Comparison of ENCODE assay signal across 18 mouse cellular contexts in the genomic region with DNA sequence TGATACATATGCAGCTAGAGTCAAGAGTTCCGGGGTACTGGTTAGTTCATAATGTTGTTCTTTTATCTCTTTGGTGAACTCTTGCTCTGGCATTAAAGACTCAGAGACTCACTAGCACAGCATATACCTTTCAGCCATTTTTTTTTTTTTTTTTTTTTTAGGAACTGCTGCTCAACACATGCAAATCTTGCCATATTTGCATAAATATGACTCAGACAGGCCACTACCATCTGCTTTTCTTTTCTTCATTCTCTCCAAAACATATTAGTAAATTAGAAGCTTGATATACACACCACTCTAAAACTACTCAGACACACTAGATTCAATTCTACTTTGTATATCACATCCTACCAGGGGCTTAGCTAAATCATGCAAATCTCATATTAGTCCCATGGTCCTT.
DNase-seq lines count a peak whose midpoint lies in the region; ATAC-seq lines count a peak whose summit lies in the region.
"Had no signal": no experiment of that assay in that cellular context is flagged by ENCODE, and none has a peak within 500 bp of the region (broad histone marks: within the 10 kb centered on the region; RNA-seq: fewer than 3 reads in every experiment).

No protein-coding gene starts in this region.

- no peak overlapping the region for H3K27ac ChIP-seq in forebrain, embryonic 15.5 days (replicated peaks)
- no peak overlapping the region for H3K27ac ChIP-seq in forebrain, embryonic 14.5 days (ENCODE audit: low read depth, low read length)
- H3K27ac ChIP-seq in midbrain, embryonic 14.5 days (replicated peaks; ENCODE audit: low read depth, low read length) = no peak overlapping the region
- no peak overlapping the region for H3K27ac ChIP-seq in midbrain, embryonic 16.5 days (ENCODE audit: low read length)
- H3K27ac ChIP-seq: embryonic facial prominence, embryonic 10.5 days; heart, embryonic 13.5 days; hindbrain, embryonic 15.5 days had no signal

- 90% methylated on average over 1 of the region's 1 CpGs for WGBS in forebrain, embryonic 15.5 days
- WGBS in forebrain, embryonic 14.5 days = 100% methylated on average over 1 of the region's 1 CpGs
- WGBS in midbrain, embryonic 14.5 days = 100% methylated on average over 1 of the region's 1 CpGs
- 92% methylated on average over 1 of the region's 1 CpGs for WGBS in midbrain, embryonic 16.5 days

- peak; percentile 35; the same call in 1 of the 2 replicates for ATAC-seq in forebrain, embryonic 15.5 days (replicated peaks)
- no peak for ATAC-seq in forebrain, embryonic 14.5 days
- ATAC-seq in midbrain, embryonic 14.5 days (ENCODE audit: low FRiP score, low TSS enrichment) = no peak
- no peak for ATAC-seq in midbrain, embryonic 16.5 days
- ATAC-seq: activated CD4-positive, CD25-positive, alpha-beta regulatory T cell, adult 4 months; Patski had no signal

- H3K27me3 ChIP-seq in forebrain, embryonic 15.5 days = no peaks in the 10 kb centered on the region
- no peaks in the 10 kb centered on the region for H3K27me3 ChIP-seq in forebrain, embryonic 14.5 days (replicated peaks; ENCODE audit: control insufficient read depth, insufficient read depth, low read length)
- no peaks in the 10 kb centered on the region for H3K27me3 ChIP-seq in midbrain, embryonic 14.5 days (ENCODE audit: control insufficient read depth, insufficient read depth, low read length)
- no peaks in the 10 kb centered on the region for H3K27me3 ChIP-seq in midbrain, embryonic 16.5 days (ENCODE audit: control insufficient read depth, insufficient read depth, low read depth, low read length)
- H3K27me3 ChIP-seq: heart, embryonic 13.5 days; hindbrain, embryonic 15.5 days; Patski had no signal

- H3K36me3 ChIP-seq in forebrain, embryonic 15.5 days = no peaks in the 10 kb centered on the region
- H3K36me3 ChIP-seq in forebrain, embryonic 14.5 days (ENCODE audit: control insufficient read depth, insufficient read depth, low read length) = no peaks in the 10 kb centered on the region
- no peaks in the 10 kb centered on the region for H3K36me3 ChIP-seq in midbrain, embryonic 14.5 days (ENCODE audit: control insufficient read depth, insufficient read depth, low read length)
- no peaks in the 10 kb centered on the region for H3K36me3 ChIP-seq in midbrain, embryonic 16.5 days (ENCODE audit: control insufficient read depth, insufficient read depth, low read length)
- H3K36me3 ChIP-seq: embryonic facial prominence, embryonic 10.5 days; heart, embryonic 13.5 days; hindbrain, embryonic 15.5 days had no signal

- H3K9me3 ChIP-seq in forebrain, embryonic 15.5 days = no peaks in the 10 kb centered on the region
- no peaks in the 10 kb centered on the region for H3K9me3 ChIP-seq in forebrain, embryonic 14.5 days (replicated peaks; ENCODE audit: control insufficient read depth, low read length)
- no peaks in the 10 kb centered on the region for H3K9me3 ChIP-seq in midbrain, embryonic 14.5 days (ENCODE audit: control insufficient read depth, low read length)
- no peaks in the 10 kb centered on the region for H3K9me3 ChIP-seq in midbrain, embryonic 16.5 days (replicated peaks; ENCODE audit: control insufficient read depth, low read length, poor library complexity, severe bottlenecking)
- H3K9me3 ChIP-seq: embryonic facial prominence, embryonic 10.5 days; heart, embryonic 13.5 days; hindbrain, embryonic 15.5 days had no signal

- H3K4me1 ChIP-seq in forebrain, embryonic 15.5 days = no peaks in the 10 kb centered on the region
- no peaks in the 10 kb centered on the region for H3K4me1 ChIP-seq in forebrain, embryonic 14.5 days (ENCODE audit: control insufficient read depth, insufficient read depth, low read length)
- no peaks in the 10 kb centered on the region for H3K4me1 ChIP-seq in midbrain, embryonic 14.5 days (ENCODE audit: control insufficient read depth, insufficient read depth, low read length)
- no peaks in the 10 kb centered on the region for H3K4me1 ChIP-seq in midbrain, embryonic 16.5 days (ENCODE audit: control insufficient read depth, insufficient read depth, low read length)
- H3K4me1 ChIP-seq: hindbrain, embryonic 15.5 days had no signal

- H3K4me2 ChIP-seq in forebrain, embryonic 15.5 days (replicated peaks) = no peak overlapping the region
- H3K4me2 ChIP-seq in forebrain, embryonic 14.5 days (ENCODE audit: low read length) = no peak overlapping the region
- H3K4me2 ChIP-seq in midbrain, embryonic 14.5 days (ENCODE audit: low read length) = no peak overlapping the region
- H3K4me2 ChIP-seq in midbrain, embryonic 16.5 days (ENCODE audit: low read length) = no peak overlapping the region
- H3K4me2 ChIP-seq: heart, embryonic 13.5 days; hindbrain, embryonic 15.5 days had no signal

- no peak for DNase-seq in forebrain, embryonic 14.5 days (ENCODE audit: low spot score)
- peak; percentile 7 for DNase-seq in layer of hippocampus, adult 9-11 months
- no peak for DNase-seq in layer of hippocampus, postnatal 36 days
- DNase-seq in midbrain, embryonic 14.5 days = peak; percentile 7
- no peak for DNase-seq in lung, adult 18-20 months
- DNase-seq: adrenal gland, postnatal 14 days; cerebellum, adult 2 months; cerebellum, postnatal 10 days; gastrocnemius, postnatal 36 days; heart, adult 11 months; heart, postnatal 36 days had no signal

- H3K9ac ChIP-seq in forebrain, embryonic 15.5 days (replicated peaks) = no peak overlapping the region
- no peak overlapping the region for H3K9ac ChIP-seq in forebrain, embryonic 14.5 days (ENCODE audit: low read length)
- H3K9ac ChIP-seq in midbrain, embryonic 14.5 days (replicated peaks; ENCODE audit: low read length) = no peak overlapping the region
- H3K9ac ChIP-seq in midbrain, embryonic 16.5 days (ENCODE audit: low read depth, low read length) = no peak overlapping the region
- H3K9ac ChIP-seq: heart, embryonic 13.5 days; hindbrain, embryonic 15.5 days had no signal

- H3K4me3 ChIP-seq in forebrain, embryonic 15.5 days = no peak overlapping the region
- H3K4me3 ChIP-seq in forebrain, embryonic 14.5 days (ENCODE audit: low read depth, low read length) = no peak overlapping the region
- H3K4me3 ChIP-seq in midbrain, embryonic 14.5 days (replicated peaks; ENCODE audit: low read depth, low read length) = no peak overlapping the region
- H3K4me3 ChIP-seq in midbrain, embryonic 16.5 days (ENCODE audit: low read depth, low read length) = no peak overlapping the region
- H3K4me3 ChIP-seq: embryonic facial prominence, embryonic 10.5 days; heart, embryonic 13.5 days; hindbrain, embryonic 15.5 days had no signal

Comparison
In these comparisons a context has a peak if more than half of its experiments do, and no peak if none do; other contexts are left out.
1. DNase-seq: peak in layer of hippocampus, adult 9-11 months (single experiment) and midbrain, embryonic 14.5 days (single experiment); none in forebrain, embryonic 14.5 days (single experiment), layer of hippocampus, postnatal 36 days (0 of 2) and lung, adult 18-20 months (0 of 2).